Mouse (Mus musculus): Measurements from ENCODE around the gene Acta2. TPM values are rescaled to one million over a fixed set of nuclear protein-coding genes. Genes with fewer than 3 reads are reported as not detected.
A peak's percentile ranks its signal among the peaks of the same experiment; 100 is the strongest.

The Acta2 gene
- polyA plus RNA-seq, 1 experiment from 2014 or later, result 801 TPM

DNA sequence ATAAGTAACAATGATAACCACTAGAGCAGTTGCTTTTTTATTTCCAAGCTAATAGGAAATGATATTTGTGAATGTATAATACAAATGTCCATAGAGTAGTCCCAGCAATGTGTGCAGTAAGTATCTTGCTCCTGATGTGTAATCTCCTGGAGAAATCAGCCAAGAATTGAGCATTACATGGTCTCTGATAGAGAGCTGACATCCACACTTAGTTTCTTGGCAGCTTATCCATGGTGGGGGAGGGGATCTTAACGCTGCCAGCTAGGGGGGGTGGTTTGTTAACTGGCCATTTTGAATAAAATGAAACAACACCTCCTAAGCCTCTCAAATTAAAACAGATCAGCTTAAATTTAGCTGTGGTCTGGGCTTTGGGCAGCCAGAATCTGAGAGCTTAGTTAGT, 13.6 kb upstream of the Acta2 start:
- Histone ChIP-seq H3K27ac (no peak overlapping the region), H3K27me3 (no peaks in the 10 kb centered on the region), H3K9ac (no peak overlapping the region), H3K4me2 (no peak overlapping the region), H3K36me3 (no peaks in the 10 kb centered on the region), H3K9me3 (no peaks in the 10 kb centered on the region), H3K4me3 (no peak overlapping the region), H3K4me1 (peaks cover 5% of the 10 kb centered on the region; the same call in 1 of the 2 replicates)
- 23% methylated on average over 1 of the region's 1 CpGs for WGBS
- no peak for ATAC-seq (ENCODE audit: borderline replicate concordance, extremely low read depth, low FRiP score, low TSS enrichment)

DNA sequence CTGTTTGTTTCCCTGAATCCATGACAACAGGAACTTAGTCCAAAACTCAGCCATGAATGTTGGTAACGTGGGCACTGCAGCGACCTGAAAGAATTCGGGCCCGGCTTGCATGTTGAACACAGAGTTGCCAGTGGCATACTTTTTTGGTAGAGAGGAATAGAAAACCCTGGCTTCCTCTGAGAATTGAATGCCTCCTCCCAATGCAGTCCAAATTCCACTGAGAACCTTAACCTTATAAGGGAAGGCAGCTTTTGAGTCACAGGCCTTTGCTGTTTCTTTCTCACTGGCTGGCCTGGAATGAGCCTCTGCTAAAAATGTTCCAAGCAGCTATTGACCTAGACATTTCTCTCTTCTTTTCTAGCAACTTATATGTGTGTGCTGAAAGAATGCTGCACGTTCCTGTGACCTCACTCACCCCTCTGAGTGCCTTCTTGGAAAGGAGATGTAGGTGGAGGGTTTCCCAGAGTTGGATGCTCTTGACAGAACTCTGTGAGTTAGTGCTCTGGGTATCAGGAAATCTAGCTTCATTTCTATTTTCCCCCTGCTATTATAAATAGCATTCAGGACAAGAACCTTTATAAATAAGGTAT, 10.3 kb upstream of the Acta2 start:
- WGBS, result 66% methylated on average over 5 of the region's 5 CpGs
- Histone ChIP-seq H3K36me3 (no peaks in the 10 kb centered on the region), H3K9ac (no peak overlapping the region), H3K4me1 (peaks cover 15% of the 10 kb centered on the region), H3K4me2 (no peak overlapping the region), H3K4me3 (no peak overlapping the region), H3K27me3 (no peaks in the 10 kb centered on the region), H3K9me3 (no peaks in the 10 kb centered on the region), H3K27ac (0 out of 2 replicates have a peak overlapping the region, but pooled peaks have one; percentile 27)
- ATAC-seq (ENCODE audit: borderline replicate concordance, extremely low read depth, low FRiP score, low TSS enrichment), result peak; percentile 37; the same call in 1 of the 2 replicates

DNA sequence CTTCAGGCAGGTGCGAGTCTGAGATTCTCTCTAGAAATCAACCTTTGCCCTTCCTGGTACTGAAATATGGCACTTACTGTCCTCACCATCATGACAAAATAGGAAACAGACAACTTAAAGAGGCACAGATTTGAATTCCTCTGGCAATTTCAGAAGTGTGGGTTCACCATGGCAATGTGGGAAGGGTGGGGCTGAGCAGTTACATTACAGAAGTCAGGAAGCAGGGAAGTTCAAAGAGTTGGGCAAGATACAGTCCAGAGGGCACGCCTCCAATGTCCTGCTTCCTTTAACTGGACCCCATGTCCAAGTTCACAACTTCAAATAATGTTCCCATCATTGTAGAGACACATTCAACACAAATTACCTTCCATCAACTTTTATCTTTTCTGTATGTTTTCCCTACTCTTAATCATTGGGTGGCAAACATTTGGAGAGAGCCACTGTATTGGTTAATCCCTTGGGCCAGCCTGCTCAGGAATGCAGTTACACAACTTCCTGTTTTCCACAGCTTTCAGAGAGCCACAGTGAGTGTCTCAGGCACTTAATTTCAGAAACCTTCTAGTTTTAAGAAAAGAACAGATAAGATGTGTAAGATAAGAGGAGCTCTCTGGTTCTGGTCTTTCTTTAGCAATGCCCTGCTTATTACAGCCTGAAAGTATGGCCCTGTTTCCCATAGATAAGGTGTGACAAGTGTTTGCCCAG, 7.0 kb upstream of the Acta2 start:
- Histone ChIP-seq H3K9ac (no peak overlapping the region), H3K27ac (no peak overlapping the region), H3K9me3 (no peaks in the 10 kb centered on the region), H3K4me2 (no peak overlapping the region), H3K4me1 (peaks cover 12% of the 10 kb centered on the region), H3K36me3 (no peaks in the 10 kb centered on the region), H3K27me3 (no peaks in the 10 kb centered on the region), H3K4me3 (no peak overlapping the region)
- no peak for ATAC-seq (ENCODE audit: borderline replicate concordance, extremely low read depth, low FRiP score, low TSS enrichment)
- WGBS, result 63% methylated on average over 2 of the region's 2 CpGs

DNA sequence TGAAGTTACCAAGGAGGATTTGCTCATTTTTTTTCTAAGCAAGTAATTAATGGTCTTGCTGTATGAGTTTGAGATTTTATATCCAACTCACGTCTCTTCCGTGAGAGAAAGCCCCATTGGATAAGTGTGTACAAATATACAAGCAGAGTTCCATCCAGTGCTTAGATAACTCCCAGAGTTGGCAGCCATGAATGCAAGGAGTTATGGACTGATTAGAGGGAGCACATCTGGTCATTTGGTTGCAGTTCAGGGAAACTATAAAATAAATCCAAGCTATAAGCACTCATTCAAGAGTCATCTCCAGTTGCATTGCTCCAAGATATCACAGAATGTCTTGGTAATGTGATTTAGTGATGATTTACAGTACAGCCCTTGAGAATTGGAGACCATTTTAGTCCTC, 1.5 kb upstream of the Acta2 start:
- H3K9me3 ChIP-seq, result no peaks in the 10 kb centered on the region
- H3K4me3 ChIP-seq, result no peak overlapping the region
- H3K9ac ChIP-seq, result no peak overlapping the region
- no peaks in the 10 kb centered on the region for H3K36me3 ChIP-seq
- H3K4me1 ChIP-seq, result peaks cover 18% of the 10 kb centered on the region
- no peaks in the 10 kb centered on the region for H3K27me3 ChIP-seq
- WGBS, result 40% methylated on average over 2 of the region's 2 CpGs
- ATAC-seq (ENCODE audit: borderline replicate concordance, extremely low read depth, low FRiP score, low TSS enrichment), result peak; percentile 73
- no peak overlapping the region for H3K4me2 ChIP-seq
- H3K27ac ChIP-seq, result peak overlapping the region; percentile 63; the same call in 1 of the 2 replicates

DNA sequence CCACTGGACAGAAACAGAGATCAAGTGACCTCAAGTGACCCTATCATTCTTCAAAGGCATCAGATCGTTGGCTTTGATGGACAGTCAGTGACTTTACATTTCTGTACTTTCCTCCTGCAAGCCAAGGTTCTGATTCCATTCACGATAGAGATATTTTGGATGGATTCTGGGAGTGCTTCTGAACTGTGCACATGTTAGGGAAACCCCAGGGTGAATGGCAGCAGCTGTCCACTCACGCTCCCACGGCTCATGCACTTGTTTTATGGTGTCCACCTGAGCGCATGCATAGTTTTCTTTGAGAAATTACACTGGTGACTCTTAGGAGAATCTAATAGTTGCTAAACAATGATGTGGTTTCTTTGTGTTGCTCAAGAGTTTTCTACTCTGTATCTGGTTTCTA, 759 bp upstream of the Acta2 start:
- Histone ChIP-seq H3K9ac (no peak overlapping the region), H3K4me3 (no peak overlapping the region), H3K9me3 (no peaks in the 10 kb centered on the region), H3K4me1 (peaks cover 24% of the 10 kb centered on the region), H3K4me2 (no peak overlapping the region), H3K27me3 (no peaks in the 10 kb centered on the region), H3K27ac (peak overlapping the region; percentile 90), H3K36me3 (no peaks in the 10 kb centered on the region)
- no peak for ATAC-seq (ENCODE audit: borderline replicate concordance, extremely low read depth, low FRiP score, low TSS enrichment)
- 71% methylated on average over 5 of the region's 5 CpGs for WGBS

DNA sequence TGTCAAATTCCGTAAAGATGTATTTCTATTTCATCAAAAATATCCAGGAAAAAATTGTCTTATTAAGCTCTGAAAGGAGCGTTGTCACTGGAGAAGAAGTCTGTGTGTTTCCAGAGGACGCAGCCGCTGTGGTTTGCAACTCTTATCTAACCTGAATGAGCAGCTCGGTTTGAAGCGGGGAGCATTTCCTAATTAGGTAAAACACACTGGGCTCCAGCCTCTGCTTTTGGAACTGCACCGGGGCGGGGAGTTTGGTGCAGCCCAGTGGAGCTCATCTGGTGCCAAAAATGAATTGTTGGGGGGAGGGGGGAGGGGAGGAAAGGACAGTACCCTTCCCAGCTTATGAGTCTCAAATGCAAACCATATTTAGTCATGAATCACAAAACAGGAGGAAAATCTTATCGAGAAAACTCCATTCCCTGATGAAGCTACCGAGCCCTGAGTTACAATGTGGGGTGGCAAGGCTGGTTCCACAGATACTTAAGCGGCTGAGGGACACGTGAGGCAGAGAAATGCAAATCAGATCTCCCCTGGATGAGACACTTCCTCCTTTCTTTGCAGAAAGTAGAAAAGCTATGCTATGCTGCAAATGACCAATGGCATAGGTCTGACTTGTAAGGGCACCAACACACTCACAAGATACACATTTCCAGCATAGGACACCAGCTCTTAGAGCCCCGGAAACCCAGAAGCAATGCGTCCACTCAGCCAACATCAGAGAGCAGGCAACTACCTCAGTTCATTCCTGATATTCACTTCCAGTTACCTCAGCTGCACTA, 1.1 kb downstream of the Acta2 start:
- Histone ChIP-seq H3K4me1 (peaks cover 24% of the 10 kb centered on the region), H3K27me3 (no peaks in the 10 kb centered on the region), H3K9me3 (no peaks in the 10 kb centered on the region), H3K36me3 (no peaks in the 10 kb centered on the region), H3K27ac (peak overlapping the region; percentile 90), H3K4me2 (peak overlapping the region; percentile 48), H3K9ac (peak overlapping the region; percentile 48), H3K4me3 (peak overlapping the region; percentile 43)
- 19% methylated on average over 14 of the region's 14 CpGs for WGBS
- ATAC-seq (ENCODE audit: borderline replicate concordance, extremely low read depth, low FRiP score, low TSS enrichment), result no peak

DNA sequence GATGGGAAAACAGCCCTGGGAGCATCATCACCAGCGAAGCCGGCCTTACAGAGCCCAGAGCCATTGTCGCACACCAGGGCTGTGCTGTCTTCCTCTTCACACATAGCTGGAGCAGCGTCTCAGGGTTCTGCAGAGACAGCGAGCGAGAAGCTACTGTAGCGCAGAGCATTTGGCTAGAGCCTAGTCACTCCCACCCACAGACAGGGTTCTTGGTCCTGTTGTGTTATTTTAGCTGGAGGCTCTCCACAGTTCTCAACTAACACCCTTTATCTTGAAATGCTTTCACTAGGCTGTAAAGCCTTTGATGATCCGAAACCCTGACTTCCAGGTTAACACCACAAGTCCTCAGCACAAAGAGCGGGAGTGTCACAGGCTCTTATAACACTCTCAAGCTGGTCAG, 2.9 kb downstream of the Acta2 start:
- Histone ChIP-seq H3K27me3 (no peaks in the 10 kb centered on the region), H3K27ac (no peak overlapping the region), H3K9me3 (no peaks in the 10 kb centered on the region), H3K9ac (no peak overlapping the region), H3K4me1 (peaks cover 23% of the 10 kb centered on the region), H3K4me2 (peak overlapping the region; percentile 48), H3K36me3 (no peaks in the 10 kb centered on the region), H3K4me3 (0 out of 2 replicates have a peak overlapping the region, but pooled peaks have one; percentile 43)
- no peak for ATAC-seq (ENCODE audit: borderline replicate concordance, extremely low read depth, low FRiP score, low TSS enrichment)
- WGBS, result 52% methylated on average over 9 of the region's 9 CpGs

DNA sequence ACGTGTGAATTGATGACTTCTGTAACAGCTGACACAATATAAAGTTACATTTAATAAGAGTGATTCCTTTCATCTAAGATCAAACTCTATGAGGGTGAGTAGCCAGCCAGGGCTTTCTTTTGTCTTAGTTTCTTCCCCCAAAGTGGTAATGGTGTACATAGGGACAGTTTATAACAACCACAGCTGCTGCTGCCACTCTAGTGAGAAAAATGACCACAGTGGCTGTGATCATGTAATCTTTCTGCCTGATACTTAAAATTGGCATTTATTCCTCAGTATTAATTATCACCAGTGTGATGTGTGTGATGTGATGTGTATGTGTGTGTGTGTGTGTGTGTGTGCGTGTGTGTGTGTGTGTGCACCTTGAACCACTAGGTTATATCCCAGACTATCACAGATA, 3.5 kb downstream of the Acta2 start:
- Histone ChIP-seq H3K27ac (no peak overlapping the region), H3K4me2 (peak overlapping the region; percentile 48), H3K9me3 (no peaks in the 10 kb centered on the region), H3K9ac (no peak overlapping the region), H3K4me3 (0 out of 2 replicates have a peak overlapping the region, but pooled peaks have one; percentile 43), H3K4me1 (peaks cover 18% of the 10 kb centered on the region), H3K36me3 (no peaks in the 10 kb centered on the region), H3K27me3 (no peaks in the 10 kb centered on the region)
- no peak for ATAC-seq (ENCODE audit: borderline replicate concordance, extremely low read depth, low FRiP score, low TSS enrichment)
- 65% methylated on average over 2 of the region's 2 CpGs for WGBS

DNA sequence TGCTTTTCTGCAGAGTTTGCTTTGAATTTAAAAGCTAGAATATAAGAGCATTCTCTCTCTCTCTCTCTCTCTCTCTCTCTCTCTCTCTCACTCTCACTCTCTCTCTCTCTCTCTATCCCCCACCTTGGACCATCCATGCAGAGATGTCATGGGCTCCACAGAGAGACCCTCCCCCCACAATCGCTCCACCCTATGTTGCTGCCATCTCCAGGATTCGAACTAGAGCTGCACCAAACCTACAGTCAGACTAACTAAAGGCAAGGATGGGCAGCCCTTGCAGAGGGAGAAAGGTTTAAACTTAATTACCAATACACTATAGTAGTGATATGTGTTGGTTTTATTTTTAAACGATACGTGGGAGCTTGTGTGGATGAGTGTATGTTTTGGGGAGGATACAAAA, 4.8 kb downstream of the Acta2 start:
- Histone ChIP-seq H3K4me2 (no peak overlapping the region), H3K27ac (no peak overlapping the region), H3K9ac (no peak overlapping the region), H3K36me3 (peaks cover 8% of the 10 kb centered on the region; the same call in 1 of the 2 replicates), H3K4me3 (no peak overlapping the region), H3K27me3 (no peaks in the 10 kb centered on the region), H3K9me3 (no peaks in the 10 kb centered on the region), H3K4me1 (peaks cover 13% of the 10 kb centered on the region)
- 81% methylated on average over 4 of the region's 4 CpGs for WGBS
- ATAC-seq (ENCODE audit: borderline replicate concordance, extremely low read depth, low FRiP score, low TSS enrichment), result no peak

DNA sequence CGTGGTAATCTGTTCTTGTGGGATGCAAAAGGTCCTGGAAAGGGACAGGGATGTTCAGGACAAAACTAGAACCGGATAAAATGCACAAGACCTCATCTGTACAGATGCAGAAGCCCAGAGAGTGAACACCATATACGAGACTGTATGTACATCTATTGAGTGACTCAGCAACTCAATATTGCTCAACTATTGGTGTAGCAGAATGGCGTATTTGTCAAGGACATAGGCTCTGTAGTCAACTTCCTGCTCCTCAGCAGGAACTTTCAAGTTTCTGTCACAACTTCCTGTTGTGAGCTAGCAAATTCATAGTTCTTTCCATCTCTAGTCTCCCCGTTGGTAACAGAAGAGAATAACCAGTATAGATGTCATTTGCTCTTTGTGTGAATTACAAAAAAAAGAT, 6.8 kb downstream of the Acta2 start:
- Histone ChIP-seq H3K4me1 (peaks cover 10% of the 10 kb centered on the region), H3K27ac (no peak overlapping the region), H3K4me2 (no peak overlapping the region), H3K4me3 (no peak overlapping the region), H3K27me3 (no peaks in the 10 kb centered on the region), H3K9ac (no peak overlapping the region), H3K36me3 (peaks cover 13% of the 10 kb centered on the region; the same call in 1 of the 2 replicates), H3K9me3 (no peaks in the 10 kb centered on the region)
- no peak for ATAC-seq (ENCODE audit: borderline replicate concordance, extremely low read depth, low FRiP score, low TSS enrichment)
- 71% methylated on average over 5 of the region's 5 CpGs for WGBS

DNA sequence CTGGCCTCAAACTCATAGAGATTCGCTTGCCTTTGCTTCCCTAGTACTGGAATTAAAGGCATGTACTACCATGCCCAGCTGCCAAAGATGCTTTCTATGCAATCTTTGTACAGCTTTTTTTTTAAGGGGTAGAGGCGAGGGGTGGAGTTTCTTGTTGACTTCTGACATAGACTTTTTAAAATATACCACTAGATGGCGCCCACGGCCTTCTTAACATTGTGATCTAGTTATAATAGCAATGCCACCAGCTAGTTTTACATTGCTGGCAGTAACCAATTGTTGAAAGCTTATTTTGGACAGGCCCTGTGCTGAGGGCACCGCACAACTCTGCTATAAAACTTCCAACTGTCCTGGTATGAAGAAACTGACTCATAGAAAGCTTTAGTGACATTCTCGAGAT, 11.3 kb downstream of the Acta2 start:
- Histone ChIP-seq H3K9ac (no peak overlapping the region), H3K4me2 (no peak overlapping the region), H3K4me1 (no peaks in the 10 kb centered on the region), H3K27ac (no peak overlapping the region), H3K27me3 (no peaks in the 10 kb centered on the region), H3K9me3 (no peaks in the 10 kb centered on the region), H3K4me3 (no peak overlapping the region), H3K36me3 (peaks cover 35% of the 10 kb centered on the region; the same call in 1 of the 2 replicates)
- peak; percentile 32; the same call in 1 of the 2 replicates for ATAC-seq (ENCODE audit: borderline replicate concordance, extremely low read depth, low FRiP score, low TSS enrichment)
- WGBS, result 13% methylated on average over 6 of the region's 6 CpGs

DNA sequence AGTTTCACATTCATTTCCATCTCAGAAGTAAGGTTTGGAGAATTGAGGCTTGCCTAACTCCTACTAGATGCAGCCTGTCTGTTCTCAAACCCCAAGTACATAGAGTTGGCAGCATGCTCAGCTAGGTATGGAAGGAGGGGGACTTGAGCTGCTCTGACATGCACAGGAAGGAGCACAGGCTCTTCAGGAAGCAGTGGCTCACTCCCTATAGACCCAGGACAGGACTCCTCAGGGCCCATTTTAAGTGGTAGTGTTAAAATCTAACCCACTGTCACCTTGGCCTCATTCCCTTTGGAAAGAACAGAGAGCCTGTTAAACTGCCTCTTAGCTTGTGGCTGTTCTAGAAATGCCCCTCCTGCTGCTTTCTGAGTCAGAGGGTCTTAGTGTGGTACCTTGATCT, 12.5 kb downstream of the Acta2 start:
- Histone ChIP-seq H3K4me3 (no peak overlapping the region), H3K4me2 (no peak overlapping the region), H3K36me3 (peaks cover 35% of the 10 kb centered on the region; the same call in 1 of the 2 replicates), H3K9me3 (no peaks in the 10 kb centered on the region), H3K27ac (no peak overlapping the region), H3K27me3 (no peaks in the 10 kb centered on the region), H3K4me1 (no peaks in the 10 kb centered on the region), H3K9ac (no peak overlapping the region)
- ATAC-seq (ENCODE audit: borderline replicate concordance, extremely low read depth, low FRiP score, low TSS enrichment), result no peak
